Mouse (Mus musculus) limb, embryonic 14.5 days (tissue): ENCODE measurements at regions not wholly inside any gene's neighbourhood (a gene's known extent, or its start where the extent isn't known, plus 50 kb on each side); places are given as distances from the start of the nearest gene placed in this dataset.
A peak's percentile ranks its signal among the peaks of the same experiment; 100 is the strongest.

Source experiments
- ATAC-seq: fragments of 200-750 bp; cut with Nextera tagmentation; 2 replicates; pipeline ENCODE4 v1.8.0; 2017; ENCODE audit warnings: low read depth, moderate number of reproducible peaks, moderate TSS enrichment; ENCODE audit not compliant: low FRiP score
- DNase-seq: peaks from one replicate; pipeline ENCODE4 v3.0.0-alpha.2; 2015; ENCODE audit warnings: low spot score
- H3K27ac ChIP-seq: fragments of 300-500 bp; sonication (generic); replicated peaks from 2 replicates; pipeline ENCODE4 v1.5.1; 2014; ENCODE audit warnings: low read depth, mild to moderate bottlenecking, low read length, moderate library complexity, mixed read lengths
- H3K27me3 ChIP-seq: fragments of 300-500 bp; sonication (generic); 2 replicates; pipeline ENCODE4 v1.6.1; 2014; ENCODE audit warnings: low read length, mixed read lengths; ENCODE audit not compliant: control insufficient read depth, insufficient read depth
- H3K36me3 ChIP-seq: fragments of 300-500 bp; sonication (generic); 2 replicates; pipeline ENCODE4 v1.6.1; 2014; ENCODE audit warnings: mild to moderate bottlenecking, low read length, moderate library complexity, mixed read lengths; ENCODE audit not compliant: control insufficient read depth, insufficient read depth
- H3K4me1 ChIP-seq: fragments of 300-500 bp; sonication (generic); 2 replicates; pipeline ENCODE4 v1.6.1; 2014; ENCODE audit warnings: antibody characterized with exemption, low read length, mixed read lengths; ENCODE audit not compliant: control insufficient read depth, insufficient read depth
- H3K4me2 ChIP-seq: fragments of 300-500 bp; sonication (generic); replicated peaks from 2 replicates; pipeline ENCODE4 v1.6.1; 2014; ENCODE audit warnings: low read depth, mild to moderate bottlenecking, low read length, moderate library complexity; ENCODE audit not compliant: severe bottlenecking
- H3K4me3 ChIP-seq: fragments of 300-500 bp; sonication (generic); replicated peaks from 2 replicates; pipeline ENCODE4 v1.5.1; 2014; ENCODE audit warnings: low read length
- H3K9ac ChIP-seq: fragments of 300-500 bp; sonication (generic); 2 replicates; pipeline ENCODE4 v1.6.1; 2014; ENCODE audit warnings: mild to moderate bottlenecking, low read depth, low read length, moderate library complexity; ENCODE audit not compliant: severe bottlenecking
- H3K9me3 ChIP-seq: fragments of 300-500 bp; sonication (generic); 2 replicates; pipeline ENCODE4 v1.6.1; 2016; ENCODE audit warnings: low read length; ENCODE audit not compliant: control insufficient read depth
- POLR2A ChIP-seq: fragments of 200-500 bp; IDR thresholded peaks from 2 replicates; pipeline ENCODE4 v1.8.0; 2012; ENCODE audit warnings: inconsistent platforms, mild to moderate bottlenecking, moderate library complexity, borderline replicate concordance; ENCODE audit not compliant: insufficient read depth, insufficient read length; ENCODE audit errors: extremely low read depth
- WGBS: fragments of 180-500 bp; shearing (Covaris S2); extraction: QIAGEN DNeasy Blood & Tissue Kit; methylation state at CpG from one replicate; pipeline ENCODE4 v1.1.7; 2014; 5-methylcytosine and 5-hydroxymethylcytosine counted together

GRCm38 (mm10) chr13:101289407-101289806 lies 456.2 kb upstream of the Slc30a5 start:
- DNase-seq = no peak
- TF ChIP-seq POLR2A = no peak
- no peak overlapping the region for H3K4me2 ChIP-seq
- H3K4me1 ChIP-seq = no peaks in the 10 kb centered on the region
- H3K36me3 ChIP-seq = no peaks in the 10 kb centered on the region
- no peak overlapping the region for H3K4me3 ChIP-seq
- no peaks in the 10 kb centered on the region for H3K9me3 ChIP-seq
- WGBS = 84% methylated on average over 4 of the region's 4 CpGs
- H3K9ac ChIP-seq = no peak overlapping the region
- H3K27ac ChIP-seq = no peak overlapping the region
- no peaks in the 10 kb centered on the region for H3K27me3 ChIP-seq
- no peak for ATAC-seq

GRCm38 (mm10) chr13:101287131-101287530 lies 453.9 kb upstream of the Slc30a5 start:
- ATAC-seq = no peak

GRCm38 (mm10) chr13:101286029-101286917 lies 453.0 kb upstream of the Slc30a5 start:
- Histone ChIP-seq H3K9me3 (no peaks in the 10 kb centered on the region), H3K27me3 (no peaks in the 10 kb centered on the region), H3K4me3 (no peak overlapping the region), H3K36me3 (no peaks in the 10 kb centered on the region), H3K9ac (no peak overlapping the region), H3K4me2 (no peak overlapping the region), H3K27ac (no peak overlapping the region), H3K4me1 (no peaks in the 10 kb centered on the region)
- ATAC-seq (no peak), DNase-seq (no peak)
- no peak for TF ChIP-seq POLR2A
- WGBS = 84% methylated on average over 15 of the region's 15 CpGs

More at GRCm38 (mm10) chr13:101287131-101287530, 453.9 kb upstream of the Slc30a5 start:
- DNase-seq = no peak
- no peak for TF ChIP-seq POLR2A
- Histone ChIP-seq H3K9me3 (no peaks in the 10 kb centered on the region), H3K27ac (no peak overlapping the region), H3K4me1 (no peaks in the 10 kb centered on the region), H3K36me3 (no peaks in the 10 kb centered on the region), H3K4me2 (no peak overlapping the region), H3K4me3 (no peak overlapping the region), H3K9ac (no peak overlapping the region), H3K27me3 (no peaks in the 10 kb centered on the region)
- WGBS = 31% methylated on average over 4 of the region's 4 CpGs

- H3K4me1 ChIP-seq = peaks cover 18% of the 10 kb centered on the region
- no peak overlapping the region for H3K4me2 ChIP-seq
- no peak overlapping the region for H3K9ac ChIP-seq
- no peaks in the 10 kb centered on the region for H3K9me3 ChIP-seq
- H3K27ac ChIP-seq = no peak overlapping the region
- no peaks in the 10 kb centered on the region for H3K36me3 ChIP-seq
- no peak for TF ChIP-seq POLR2A
- no peak for DNase-seq
- 63% methylated on average over 1 of the region's 1 CpGs for WGBS
- no peaks in the 10 kb centered on the region for H3K27me3 ChIP-seq
- H3K4me3 ChIP-seq = no peak overlapping the region
- no peak for ATAC-seq
These were observed 444.9 kb upstream of the Slc30a5 start for GRCm38 (mm10) chr13:101278127-101278526.

GRCm38 (mm10) chr13:101276766-101277165 lies 443.5 kb upstream of the Slc30a5 start:
- Histone ChIP-seq H3K27ac (no peak overlapping the region), H3K4me2 (peak overlapping the region; percentile 2; the same call in 1 of the 2 replicates), H3K9ac (no peak overlapping the region), H3K4me1 (peaks cover 18% of the 10 kb centered on the region), H3K27me3 (no peaks in the 10 kb centered on the region), H3K9me3 (no peaks in the 10 kb centered on the region), H3K36me3 (no peaks in the 10 kb centered on the region), H3K4me3 (no peak overlapping the region)
- no peak for DNase-seq
- ATAC-seq = no peak
- TF ChIP-seq POLR2A = no peak
- 59% methylated on average over 2 of the region's 2 CpGs for WGBS
